Mouse (Mus musculus): ENCODE results near the gene Gabbr1. TPM values are rescaled to one million over a fixed set of nuclear protein-coding genes. Genes with fewer than 3 reads are reported as not detected.
A peak's percentile ranks its signal among the peaks of the same experiment; 100 is the strongest.

Gabbr1 gene
- polyA plus RNA-seq, 1 experiment: 0.90 TPM

DNA sequence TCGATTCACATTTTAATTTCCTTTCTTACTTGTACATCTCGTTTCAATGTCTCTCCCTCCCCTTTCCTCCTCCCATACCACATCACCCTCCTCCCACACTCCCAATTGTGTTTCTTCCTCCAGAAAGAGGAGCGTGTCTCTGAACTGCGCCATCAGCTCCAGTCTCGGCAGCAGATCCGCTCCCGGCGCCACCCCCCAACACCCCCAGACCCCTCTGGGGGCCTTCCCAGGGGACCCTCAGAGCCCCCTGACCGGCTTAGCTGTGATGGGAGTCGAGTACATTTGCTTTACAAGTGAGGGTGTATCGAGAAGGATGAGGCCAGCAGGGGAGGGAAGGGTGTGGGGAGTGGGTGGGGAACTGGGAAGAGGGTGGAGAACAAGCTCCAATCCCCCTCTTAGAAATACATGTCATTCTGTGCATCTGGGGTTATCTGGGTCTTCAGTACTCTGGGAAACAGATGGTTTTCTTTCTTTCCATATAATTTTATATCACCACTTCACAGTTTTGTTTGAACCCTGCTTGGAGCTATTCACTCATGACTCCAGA is 27.0 kb downstream of the Gabbr1 start:
- Histone ChIP-seq H3K4me3 (ENCODE audit: insufficient read depth, low read length) (no peak overlapping the region), H3K27ac (ENCODE audit: insufficient read depth, low read depth, low read length) (no peak overlapping the region), H3K4me1 (ENCODE audit: control insufficient read depth, insufficient read depth, low read length) (no peaks in the 10 kb centered on the region)
- TF ChIP-seq POLR2A (IDR thresholded peaks at IDR 0.05; ENCODE audit: borderline replicate concordance, low read depth, low read length) (no peak), CTCF (IDR thresholded peaks at IDR 0.05; ENCODE audit: low read depth, low read length) (no peak)

GRCm38 (mm10) chr17:37075181-37075580 is 29.4 kb downstream of the Gabbr1 start:
- Histone ChIP-seq H3K27ac (ENCODE audit: insufficient read depth, low read depth, low read length) (no peak overlapping the region), H3K4me1 (ENCODE audit: control insufficient read depth, insufficient read depth, low read length) (no peaks in the 10 kb centered on the region), H3K4me3 (ENCODE audit: insufficient read depth, low read length) (no peak overlapping the region)
- TF ChIP-seq POLR2A (IDR thresholded peaks at IDR 0.05; ENCODE audit: borderline replicate concordance, low read depth, low read length) (no peak), CTCF (IDR thresholded peaks at IDR 0.05; ENCODE audit: low read depth, low read length) (no peak)

DNA sequence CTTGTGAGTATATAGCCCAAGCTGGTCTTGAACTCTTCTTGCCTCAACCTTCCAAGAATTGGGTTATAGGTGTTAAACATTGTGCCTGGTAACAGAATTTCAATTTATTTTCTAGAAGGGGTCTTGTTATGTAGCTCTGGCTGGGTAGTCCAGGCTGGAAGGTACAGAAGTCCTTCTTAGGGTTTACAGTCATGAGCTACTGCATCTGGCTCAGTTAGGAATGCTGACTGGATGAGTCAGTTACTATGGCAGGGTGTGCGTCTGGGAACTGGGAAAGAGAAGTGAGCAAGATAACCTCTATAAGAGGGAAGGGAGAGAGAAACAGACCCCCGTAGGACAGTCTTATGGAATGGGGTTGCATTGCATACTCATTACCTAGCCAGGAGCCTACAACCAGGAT is 30.0 kb downstream of the Gabbr1 start:
- no peak for TF ChIP-seq CTCF (IDR thresholded peaks at IDR 0.05; ENCODE audit: low read depth, low read length)
- no peak for TF ChIP-seq POLR2A (IDR thresholded peaks at IDR 0.05; ENCODE audit: borderline replicate concordance, low read depth, low read length)
- no peak overlapping the region for H3K4me3 ChIP-seq (ENCODE audit: insufficient read depth, low read length)
- H3K27ac ChIP-seq (ENCODE audit: insufficient read depth, low read depth, low read length): no peak overlapping the region
- no peaks in the 10 kb centered on the region for H3K4me1 ChIP-seq (ENCODE audit: control insufficient read depth, insufficient read depth, low read length)

DNA sequence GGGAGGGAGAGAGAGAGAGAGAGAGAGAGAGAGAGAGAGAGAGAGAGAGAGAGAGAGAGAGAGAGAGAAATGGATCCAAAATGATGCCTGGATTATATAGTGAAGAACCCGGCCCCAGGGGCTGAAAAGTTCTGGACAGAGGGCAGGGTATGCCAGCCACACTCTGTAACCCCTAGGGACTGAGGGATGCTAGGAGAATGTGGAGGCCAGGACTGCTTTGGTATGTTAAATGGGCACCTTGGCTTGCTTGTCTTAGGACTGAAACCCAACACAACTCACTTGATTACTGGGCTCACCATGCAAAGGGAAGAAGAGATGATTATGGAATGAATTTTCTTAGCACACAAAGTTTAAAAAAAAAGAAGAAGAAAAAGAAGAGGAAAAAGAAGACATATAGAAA is 32.4 kb downstream of the Gabbr1 start:
- TF ChIP-seq CTCF (IDR thresholded peaks at IDR 0.05; ENCODE audit: low read depth, low read length): no peak
- TF ChIP-seq POLR2A (IDR thresholded peaks at IDR 0.05; ENCODE audit: borderline replicate concordance, low read depth, low read length): no peak
- Histone ChIP-seq H3K4me1 (ENCODE audit: control insufficient read depth, insufficient read depth, low read length) (no peaks in the 10 kb centered on the region), H3K4me3 (ENCODE audit: insufficient read depth, low read length) (no peak overlapping the region), H3K27ac (ENCODE audit: insufficient read depth, low read depth, low read length) (no peak overlapping the region)

DNA sequence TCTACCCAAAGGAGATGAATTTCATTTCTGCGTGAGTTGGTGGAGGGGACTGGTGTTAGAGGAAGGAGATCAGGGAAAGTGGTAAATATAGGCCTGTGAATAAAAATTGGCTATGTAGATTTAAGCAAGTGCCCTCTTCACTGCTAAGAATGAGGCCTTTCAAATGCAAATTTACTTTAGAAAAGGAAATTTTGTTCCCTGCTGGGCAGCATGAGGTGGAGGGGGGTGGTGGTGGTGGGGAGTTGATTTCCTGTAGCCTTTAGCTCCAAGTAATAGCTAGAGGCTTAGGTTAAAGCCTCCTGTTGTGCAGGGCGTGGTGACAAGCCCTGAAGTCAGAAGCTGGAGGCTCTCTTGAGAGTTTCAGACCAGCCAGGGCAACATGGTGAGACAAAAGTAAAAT is 33.2 kb downstream of the Gabbr1 start:
- no peaks in the 10 kb centered on the region for H3K4me1 ChIP-seq (ENCODE audit: control insufficient read depth, insufficient read depth, low read length)
- TF ChIP-seq CTCF (IDR thresholded peaks at IDR 0.05; ENCODE audit: low read depth, low read length): no peak
- TF ChIP-seq POLR2A (IDR thresholded peaks at IDR 0.05; ENCODE audit: borderline replicate concordance, low read depth, low read length): no peak
- no peak overlapping the region for H3K4me3 ChIP-seq (ENCODE audit: insufficient read depth, low read length)
- H3K27ac ChIP-seq (ENCODE audit: insufficient read depth, low read depth, low read length): no peak overlapping the region

GRCm38 (mm10) chr17:37080119-37080518 is 34.4 kb downstream of the Gabbr1 start:
- Histone ChIP-seq H3K4me1 (ENCODE audit: control insufficient read depth, insufficient read depth, low read length) (no peaks in the 10 kb centered on the region), H3K4me3 (ENCODE audit: insufficient read depth, low read length) (no peak overlapping the region), H3K27ac (ENCODE audit: insufficient read depth, low read depth, low read length) (no peak overlapping the region)
- no peak for TF ChIP-seq POLR2A (IDR thresholded peaks at IDR 0.05; ENCODE audit: borderline replicate concordance, low read depth, low read length)
- no peak for TF ChIP-seq CTCF (IDR thresholded peaks at IDR 0.05; ENCODE audit: low read depth, low read length)

- Histone ChIP-seq H3K4me1 (ENCODE audit: control insufficient read depth, insufficient read depth, low read length) (no peaks in the 10 kb centered on the region), H3K4me3 (ENCODE audit: insufficient read depth, low read length) (no peak overlapping the region), H3K27ac (ENCODE audit: insufficient read depth, low read depth, low read length) (no peak overlapping the region)
- TF ChIP-seq CTCF (IDR thresholded peaks at IDR 0.05; ENCODE audit: low read depth, low read length): no peak
- TF ChIP-seq POLR2A (IDR thresholded peaks at IDR 0.05; ENCODE audit: borderline replicate concordance, low read depth, low read length): no peak
Measured at GRCm38 (mm10) chr17:37081659-37082058, 35.9 kb downstream of the Gabbr1 start.

DNA sequence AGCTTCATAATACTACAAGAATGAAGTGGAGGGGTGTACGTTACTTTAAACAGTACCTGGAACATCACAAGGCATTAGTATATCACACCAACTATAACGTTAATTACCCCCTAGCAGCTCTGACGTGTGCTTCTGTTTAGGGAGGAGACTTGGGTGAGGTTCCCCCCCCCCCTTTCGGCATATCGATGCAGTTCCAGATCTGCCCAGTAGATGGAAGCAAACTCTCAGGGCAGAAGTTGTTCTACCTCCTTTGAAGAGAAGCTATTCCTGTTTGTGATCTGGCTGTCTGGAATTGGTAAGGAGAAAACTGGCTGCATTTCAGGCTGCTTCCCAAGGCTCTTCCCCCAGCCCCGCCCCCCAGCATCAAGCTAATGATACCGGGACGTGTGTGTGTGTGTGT is 37.6 kb downstream of the Gabbr1 start:
- Histone ChIP-seq H3K27ac (ENCODE audit: insufficient read depth, low read depth, low read length) (no peak overlapping the region), H3K4me1 (ENCODE audit: control insufficient read depth, insufficient read depth, low read length) (no peaks in the 10 kb centered on the region), H3K4me3 (ENCODE audit: insufficient read depth, low read length) (no peak overlapping the region)
- TF ChIP-seq CTCF (IDR thresholded peaks at IDR 0.05; ENCODE audit: low read depth, low read length) (peak; percentile 33; the same call in 1 of the 2 replicates), POLR2A (IDR thresholded peaks at IDR 0.05; ENCODE audit: borderline replicate concordance, low read depth, low read length) (no peak)

GRCm38 (mm10) chr17:37084632-37085031 is 38.9 kb downstream of the Gabbr1 start:
- Histone ChIP-seq H3K27ac (ENCODE audit: insufficient read depth, low read depth, low read length) (no peak overlapping the region), H3K4me1 (ENCODE audit: control insufficient read depth, insufficient read depth, low read length) (no peaks in the 10 kb centered on the region), H3K4me3 (ENCODE audit: insufficient read depth, low read length) (no peak overlapping the region)
- TF ChIP-seq POLR2A (IDR thresholded peaks at IDR 0.05; ENCODE audit: borderline replicate concordance, low read depth, low read length): no peak
- no peak for TF ChIP-seq CTCF (IDR thresholded peaks at IDR 0.05; ENCODE audit: low read depth, low read length)

- no peak overlapping the region for H3K27ac ChIP-seq (ENCODE audit: insufficient read depth, low read depth, low read length)
- no peaks in the 10 kb centered on the region for H3K4me1 ChIP-seq (ENCODE audit: control insufficient read depth, insufficient read depth, low read length)
- no peak for TF ChIP-seq POLR2A (IDR thresholded peaks at IDR 0.05; ENCODE audit: borderline replicate concordance, low read depth, low read length)
- no peak for TF ChIP-seq CTCF (IDR thresholded peaks at IDR 0.05; ENCODE audit: low read depth, low read length)
- H3K4me3 ChIP-seq (ENCODE audit: insufficient read depth, low read length): no peak overlapping the region
Measured at GRCm38 (mm10) chr17:37085545-37085944, 39.8 kb downstream of the Gabbr1 start.

DNA sequence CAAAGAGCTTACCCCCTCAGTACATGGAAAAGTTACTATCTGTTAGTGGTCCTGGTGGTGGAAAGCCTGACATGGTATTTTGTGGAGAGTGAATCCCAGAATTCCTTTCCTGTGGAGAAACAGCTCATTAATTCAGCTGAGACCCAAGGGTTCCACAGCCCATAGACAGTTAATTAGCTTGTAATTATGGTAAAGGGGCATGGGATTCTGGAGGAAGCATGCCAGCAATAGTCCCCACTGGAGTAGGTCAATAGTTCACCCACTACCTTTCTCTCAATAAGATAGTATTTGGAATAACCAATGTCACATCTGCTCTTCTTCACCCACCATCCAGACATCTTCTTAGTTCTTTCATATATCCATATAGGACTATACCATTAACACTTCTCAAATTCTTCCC is 42.6 kb downstream of the Gabbr1 start, which contains the start of gene Olfr90:
Gene Olfr90 (minus strand): TSS at position 101 of the 400 bp plus-strand sequence.
- TF ChIP-seq POLR2A (IDR thresholded peaks at IDR 0.05; ENCODE audit: borderline replicate concordance, low read depth, low read length): no peak
- TF ChIP-seq CTCF (IDR thresholded peaks at IDR 0.05; ENCODE audit: low read depth, low read length): no peak
- Histone ChIP-seq H3K4me1 (ENCODE audit: control insufficient read depth, insufficient read depth, low read length) (no peaks in the 10 kb centered on the region), H3K27ac (ENCODE audit: insufficient read depth, low read depth, low read length) (no peak within 1 kb of the TSS), H3K4me3 (ENCODE audit: insufficient read depth, low read length) (no peak within 1 kb of the TSS)
